Mouse (Mus musculus) liver, embryonic 14.5 days (tissue): Measurements from ENCODE around the gene Egfr. TPM values are rescaled to one million over a fixed set of nuclear protein-coding genes. Genes with fewer than 3 reads are reported as not detected.

Experiments used
- ATAC-seq: fragments of 200-750 bp; cut with Nextera tagmentation; 2 replicates; pipeline ENCODE4 v1.8.0; 2017; ENCODE audit warnings: moderate number of reproducible peaks, mild to moderate bottlenecking, moderate library complexity; ENCODE audit not compliant: insufficient read depth
- DNase-seq, 3 experiments: peaks; one replicate each; pipeline ENCODE4 v3.0.0-alpha.2; 2012 to 2013; ENCODE audit warnings: low read depth in 3 of 3, low spot score in 3 of 3
- H3K27ac ChIP-seq: fragments of 300-500 bp; sonication (generic); 2 replicates; pipeline ENCODE4 v1.5.1; 2014; ENCODE audit warnings: moderate library complexity, mild to moderate bottlenecking, control low read depth, inconsistent platforms
- H3K27me3 ChIP-seq: fragments of 300-500 bp; sonication (generic); 2 replicates; pipeline ENCODE4 v1.6.1; 2014; ENCODE audit warnings: mild to moderate bottlenecking, low read length, moderate library complexity; ENCODE audit not compliant: control insufficient read depth, insufficient read depth
- H3K36me3 ChIP-seq: fragments of 300-500 bp; sonication (generic); replicated peaks from 2 replicates; pipeline ENCODE4 v1.6.1; 2014; ENCODE audit warnings: low read depth; ENCODE audit not compliant: control insufficient read depth, insufficient read depth
- H3K4me1 ChIP-seq, 2 experiments: fragments of 200-500 bp in 1 of 2; fragments of 300-500 bp in 1 of 2; sonication (generic) in 1 of 2; replicated peaks; 2 replicates each; pipeline ENCODE4 v1.6.1; 2012 to 2014; ENCODE audit warnings: antibody characterized with exemption in 1 of 2, inconsistent platforms in 1 of 2, low read length in 1 of 2; ENCODE audit not compliant: control insufficient read depth in 2 of 2, insufficient read depth in 2 of 2
- H3K4me2 ChIP-seq: fragments of 300-500 bp; sonication (generic); 2 replicates; pipeline ENCODE4 v1.6.1; 2014; ENCODE audit warnings: low read depth, mild to moderate bottlenecking, control low read depth, moderate library complexity
- H3K4me3 ChIP-seq, 2 experiments: fragments of 200-500 bp in 1 of 2; fragments of 300-500 bp in 1 of 2; sonication (generic) in 1 of 2; 2 replicates each; pipeline ENCODE4 v1.5.1; 2012 to 2014; ENCODE audit warnings: low read depth in 2 of 2, low read length in 2 of 2, mild to moderate bottlenecking in 2 of 2, control low read depth in 1 of 2, inconsistent platforms in 1 of 2, moderate library complexity in 1 of 2; ENCODE audit not compliant: insufficient read depth in 1 of 2
- H3K9ac ChIP-seq: fragments of 300-500 bp; sonication (generic); replicated peaks from 2 replicates; pipeline ENCODE4 v1.6.1; 2014; ENCODE audit warnings: mild to moderate bottlenecking, control low read depth, moderate library complexity
- H3K9me3 ChIP-seq: fragments of 300-500 bp; sonication (generic); 2 replicates; pipeline ENCODE4 v1.6.1; 2016; ENCODE audit warnings: low read length, mixed read lengths; ENCODE audit not compliant: control insufficient read depth
- CTCF ChIP-seq: IDR thresholded peaks from 2 replicates; pipeline ENCODE4 v1.5.1; 2016; ENCODE audit warnings: antibody characterized with exemption, low read depth, control low read depth
- EP300 ChIP-seq: IDR thresholded peaks from 2 replicates; pipeline ENCODE4 v1.6.1; 2016; ENCODE audit warnings: antibody characterized with exemption, low read depth
- WGBS: fragments of 180-500 bp; shearing (Covaris S2); extraction: QIAGEN DNeasy Blood & Tissue Kit; methylation state at CpG from one replicate; pipeline ENCODE4 v1.1.7; 2014; ENCODE audit not compliant: insufficient replicate concordance; 5-methylcytosine and 5-hydroxymethylcytosine counted together
- polyA plus RNA-seq, 2 experiments: library from polyadenylated mRNA; depleted of rRNA in 1 of 2; stranded (reverse) in 1 of 2; unstranded in 1 of 2; fragments of >200 nt; fragmentation: Nextera tagmentation in 1 of 2; extraction: Ambion mirVana in 1 of 2; gene quantifications; 2 replicates each; pipeline versions ENCODE4 v1.2.1 to v1.2.3; 2012 to 2014

Egfr gene
- polyA plus RNA-seq, 2 experiments = 0.46 to 0.53 TPM

- WGBS = 55% methylated on average over 9 of the region's 9 CpGs
- no peaks in the 10 kb centered on the region for H3K27me3 ChIP-seq
- no peaks in the 10 kb centered on the region for H3K36me3 ChIP-seq
- no peaks in the 10 kb centered on the region for H3K9me3 ChIP-seq
- DNase-seq (no peak), ATAC-seq (no peak)
- no peak overlapping the region for H3K27ac ChIP-seq
- H3K4me2 ChIP-seq = no peak overlapping the region
- H3K4me3 ChIP-seq = no peak overlapping the region
- H3K9ac ChIP-seq = no peak overlapping the region
- TF ChIP-seq EP300 (no peak), CTCF (no peak)
- no peaks in the 10 kb centered on the region; a peak in 1 of 4 replicates for H3K4me1 ChIP-seq
These were observed 14.2 kb downstream of the Egfr start for GRCm38 (mm10) chr11:16766038-16766815.

GRCm38 (mm10) chr11:16767984-16768383, 16.0 kb downstream of the Egfr start:
- Histone ChIP-seq H3K4me2 (no peak overlapping the region), H3K27ac (no peak overlapping the region), H3K27me3 (no peaks in the 10 kb centered on the region), H3K9me3 (no peaks in the 10 kb centered on the region), H3K4me1 (no peaks in the 10 kb centered on the region; a peak in 2 of 4 replicates), H3K9ac (no peak overlapping the region), H3K36me3 (no peaks in the 10 kb centered on the region), H3K4me3 (no peak overlapping the region)
- 45% methylated on average over 2 of the region's 2 CpGs for WGBS
- TF ChIP-seq CTCF (no peak), EP300 (no peak)
- ATAC-seq = no peak
- no peak for DNase-seq

- WGBS = 49% methylated on average over 4 of the region's 4 CpGs
- Histone ChIP-seq H3K4me1 (no peaks in the 10 kb centered on the region; a peak in 2 of 4 replicates), H3K4me3 (no peak overlapping the region), H3K4me2 (no peak overlapping the region), H3K36me3 (no peaks in the 10 kb centered on the region), H3K9ac (no peak overlapping the region), H3K27me3 (no peaks in the 10 kb centered on the region), H3K27ac (no peak overlapping the region), H3K9me3 (no peaks in the 10 kb centered on the region)
- TF ChIP-seq CTCF (no peak), EP300 (no peak)
- no peak for ATAC-seq
- no peak for DNase-seq
These were observed 17.3 kb downstream of the Egfr start for GRCm38 (mm10) chr11:16769276-16769675.

- no peaks in the 10 kb centered on the region; a peak in 2 of 4 replicates for H3K4me1 ChIP-seq
- H3K4me3 ChIP-seq = no peak overlapping the region
- DNase-seq (no peak), ATAC-seq (no peak)
- no peaks in the 10 kb centered on the region for H3K36me3 ChIP-seq
- no peaks in the 10 kb centered on the region for H3K9me3 ChIP-seq
- no peak for TF ChIP-seq EP300
- H3K9ac ChIP-seq = no peak overlapping the region
- H3K4me2 ChIP-seq = no peak overlapping the region
- WGBS = 35% methylated on average over 3 of the region's 3 CpGs
- H3K27ac ChIP-seq = no peak overlapping the region
- H3K27me3 ChIP-seq = no peaks in the 10 kb centered on the region
These were observed 17.8 kb downstream of the Egfr start for GRCm38 (mm10) chr11:16769709-16770303.

GRCm38 (mm10) chr11:16770966-16771365, 19.0 kb downstream of the Egfr start:
- H3K27me3 ChIP-seq = no peaks in the 10 kb centered on the region
- H3K4me1 ChIP-seq = no peaks in the 10 kb centered on the region; a peak in 2 of 4 replicates
- no peak overlapping the region for H3K27ac ChIP-seq
- WGBS = 51% methylated on average over 4 of the region's 4 CpGs
- H3K9me3 ChIP-seq = no peaks in the 10 kb centered on the region
- H3K4me2 ChIP-seq = no peak overlapping the region
- ATAC-seq (no peak), DNase-seq (no peak)
- no peaks in the 10 kb centered on the region for H3K36me3 ChIP-seq
- H3K9ac ChIP-seq = no peak overlapping the region
- no peak for TF ChIP-seq CTCF
- TF ChIP-seq EP300 = no peak
- no peak overlapping the region for H3K4me3 ChIP-seq
